ENCODE assay signal across 8 mouse cellular contexts in the genomic region with DNA sequence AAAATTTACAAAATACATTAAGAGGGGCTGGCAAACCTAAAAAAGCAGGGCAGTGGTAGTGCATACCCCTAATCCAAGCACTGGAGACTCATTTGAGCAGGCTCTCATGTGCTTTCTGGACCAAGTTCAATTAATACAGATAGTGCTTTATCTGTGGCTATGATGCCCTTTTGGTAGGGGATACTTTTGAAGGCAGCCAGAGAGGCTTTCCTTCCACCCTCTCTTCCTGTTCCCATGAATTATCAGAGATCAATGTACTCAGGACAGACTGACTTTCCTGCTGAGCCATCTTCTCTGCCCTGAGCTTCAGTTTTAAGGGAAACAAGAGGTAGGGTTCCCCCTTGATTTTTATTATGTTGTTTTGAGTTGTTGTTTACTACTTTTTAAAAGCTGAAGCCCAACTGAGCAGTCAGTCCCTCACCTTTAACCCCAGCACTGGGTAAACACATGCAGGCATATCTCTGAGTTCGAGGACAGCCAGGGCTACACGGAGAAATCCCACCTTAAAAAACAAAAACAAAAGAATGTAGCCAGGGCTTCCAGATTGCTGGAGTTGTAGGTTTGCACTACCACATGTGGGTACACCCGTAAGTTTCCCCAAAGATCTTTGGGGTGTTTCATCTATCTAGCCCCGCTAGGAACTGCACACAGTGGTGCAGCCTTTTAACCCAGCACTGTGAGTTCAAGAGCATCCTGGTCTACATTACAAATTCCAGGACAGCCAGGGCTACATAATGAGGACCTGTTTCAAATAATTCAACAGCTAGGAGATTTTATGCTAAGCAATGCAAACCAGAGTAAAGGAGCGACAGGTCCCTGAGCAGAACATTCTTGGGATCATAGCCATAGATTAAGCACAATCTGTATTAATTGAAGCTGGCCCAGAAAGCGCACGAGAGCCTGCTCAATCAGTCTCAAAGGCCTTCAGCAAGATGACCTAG. TPM values are rescaled to one million over a fixed set of nuclear protein-coding genes. Genes with fewer than 3 reads are reported as not detected.
DNase-seq lines count a peak whose midpoint lies in the region; ATAC-seq and TF ChIP-seq lines count a peak whose summit lies in the region.

No protein-coding gene starts in this region.

- H3K27me3 ChIP-seq in heart, embryonic 12.5 days (replicated peaks), result no peaks in the 10 kb centered on the region
- H3K27me3 ChIP-seq in E14TG2a.4 (ENCODE audit: insufficient read depth, low read length), result no peaks in the 10 kb centered on the region
- no peaks in the 10 kb centered on the region for H3K27me3 ChIP-seq in forebrain, embryonic 13.5 days
- no peaks in the 10 kb centered on the region for H3K27me3 ChIP-seq in liver, embryonic 15.5 days

- peak overlapping the region; percentile 93 for H3K27ac ChIP-seq in heart, embryonic 12.5 days (ENCODE audit: poor library complexity, severe bottlenecking)
- peak overlapping the region; percentile 81 for H3K27ac ChIP-seq in forebrain, embryonic 13.5 days
- peak overlapping the region; percentile 87 for H3K27ac ChIP-seq in liver, embryonic 15.5 days (replicated peaks)

- peaks cover 27% of the 10 kb centered on the region for H3K36me3 ChIP-seq in heart, embryonic 12.5 days
- H3K36me3 ChIP-seq in E14TG2a.4 (ENCODE audit: insufficient read depth, low read length), result peaks cover 46% of the 10 kb centered on the region
- peaks cover 22% of the 10 kb centered on the region for H3K36me3 ChIP-seq in forebrain, embryonic 13.5 days (ENCODE audit: poor library complexity, severe bottlenecking)
- H3K36me3 ChIP-seq in liver, embryonic 15.5 days (replicated peaks), result peaks cover 21% of the 10 kb centered on the region

- no peak for DNase-seq in heart, adult 9 months (ENCODE audit: low spot score in 2 of 2)
- no peak for DNase-seq in ovary, postnatal 36 days (ENCODE audit: low spot score)
- no peak for DNase-seq in ovary, postnatal 10 days (ENCODE audit: low spot score)
- DNase-seq in kidney, postnatal 36 days, result no peak

- 41% methylated on average over 7 of the region's 7 CpGs for WGBS in heart, embryonic 12.5 days
- WGBS in forebrain, embryonic 13.5 days, result 43% methylated on average over 7 of the region's 7 CpGs
- WGBS in liver, embryonic 15.5 days (ENCODE audit: insufficient replicate concordance), result 36% methylated on average over 7 of the region's 7 CpGs

- H3K4me1 ChIP-seq in heart, embryonic 12.5 days (replicated peaks), result peaks cover 37% of the 10 kb centered on the region
- H3K4me1 ChIP-seq in E14TG2a.4 (replicated peaks; ENCODE audit: low read depth, low read length), result peaks cover 64% of the 10 kb centered on the region
- H3K4me1 ChIP-seq in forebrain, embryonic 13.5 days, result peaks cover 28% of the 10 kb centered on the region
- H3K4me1 ChIP-seq in liver, embryonic 15.5 days (replicated peaks), result peaks cover 74% of the 10 kb centered on the region

- H3K4me3 ChIP-seq in heart, embryonic 12.5 days, result peak overlapping the region; percentile 49
- peak overlapping the region; percentile 86 for H3K4me3 ChIP-seq in E14TG2a.4 (replicated peaks; ENCODE audit: low read length)
- peak overlapping the region; percentile 47 for H3K4me3 ChIP-seq in forebrain, embryonic 13.5 days
- peak overlapping the region; percentile 62 for H3K4me3 ChIP-seq in liver, embryonic 15.5 days (replicated peaks)

- no peak for ATAC-seq in heart, embryonic 12.5 days (ENCODE audit: insufficient number of reproducible peaks, low FRiP score)
- peak; percentile 1; the same call in 1 of the 2 replicates for ATAC-seq in forebrain, embryonic 13.5 days
- ATAC-seq in liver, embryonic 15.5 days (ENCODE audit: insufficient read depth), result no peak

- peak overlapping the region; percentile 70 for H3K9ac ChIP-seq in heart, embryonic 12.5 days
- peak overlapping the region; percentile 68 for H3K9ac ChIP-seq in forebrain, embryonic 13.5 days
- H3K9ac ChIP-seq in liver, embryonic 15.5 days, result peak overlapping the region; percentile 54

- TF ChIP-seq CTCF in E14TG2a.4 (conservative IDR thresholded peaks at IDR 0.05; ENCODE audit: low read length), result no peak

- no peaks in the 10 kb centered on the region for H3K9me3 ChIP-seq in heart, embryonic 12.5 days (replicated peaks)
- no peaks in the 10 kb centered on the region for H3K9me3 ChIP-seq in E14TG2a.4 (ENCODE audit: low read length)
- H3K9me3 ChIP-seq in forebrain, embryonic 13.5 days (replicated peaks), result no peaks in the 10 kb centered on the region
- H3K9me3 ChIP-seq in liver, embryonic 15.5 days (replicated peaks), result no peaks in the 10 kb centered on the region

- peak overlapping the region; percentile 74 for H3K4me2 ChIP-seq in heart, embryonic 12.5 days
- peak overlapping the region; percentile 66 for H3K4me2 ChIP-seq in forebrain, embryonic 13.5 days
- peak overlapping the region; percentile 90 for H3K4me2 ChIP-seq in liver, embryonic 15.5 days

RNA-seq across cellular contexts. Expression of gene Gpi1, which starts 2.9 kb away (rescaled TPM):
- polyA plus RNA-seq in heart, embryonic 12.5 days (2016; fragmentation: Nextera tagmentation; extraction: Ambion mirVana), result 777 and 794 TPM in 2 replicates
- polyA plus RNA-seq in forebrain, embryonic 13.5 days (2015; fragmentation: Nextera tagmentation; extraction: Ambion mirVana), result 216 and 230 TPM in 2 replicates
- polyA plus RNA-seq in liver, embryonic 15.5 days (2015; fragmentation: Nextera tagmentation; extraction: Ambion mirVana), result 149 and 159 TPM in 2 replicates

RNA-seq across cellular contexts. Expression of gene Gm6096, which starts 17.8 kb away (rescaled TPM):
- polyA plus RNA-seq in heart, embryonic 12.5 days (2016; fragmentation: Nextera tagmentation; extraction: Ambion mirVana), result 0.86 TPM in 1 of 2 replicates, not detected in the other
- polyA plus RNA-seq in forebrain, embryonic 13.5 days (2015; fragmentation: Nextera tagmentation; extraction: Ambion mirVana), result not detected in 2 replicates
- polyA plus RNA-seq in liver, embryonic 15.5 days (2015; fragmentation: Nextera tagmentation; extraction: Ambion mirVana), result not detected in 2 replicates

RNA-seq across cellular contexts. Expression of gene Pdcd2l, which starts 36.6 kb away (rescaled TPM):
- 45.6 and 50.0 TPM in 2 replicates for polyA plus RNA-seq in heart, embryonic 12.5 days (2016; fragmentation: Nextera tagmentation; extraction: Ambion mirVana)
- 85.6 and 90.0 TPM in 2 replicates for polyA plus RNA-seq in forebrain, embryonic 13.5 days (2015; fragmentation: Nextera tagmentation; extraction: Ambion mirVana)
- polyA plus RNA-seq in liver, embryonic 15.5 days (2015; fragmentation: Nextera tagmentation; extraction: Ambion mirVana), result 20.9 and 26.0 TPM in 2 replicates
